Mouse (Mus musculus): ENCODE data around the gene Tepp. TPM values are rescaled to one million over a fixed set of nuclear protein-coding genes. Genes with fewer than 3 reads are reported as not detected.

Gene Tepp
- total RNA-seq, 2 experiments from 2014 or later: not detected

- DNase-seq (ENCODE audit: low spot score in 2 of 2): no peak
These were observed 50.6 kb downstream of the Tepp start for GRCm38 (mm10) chr8:95361016-95361341.

GRCm38 (mm10) chr8:95362272-95362671 lies 51.9 kb downstream of the Tepp start:
- no peak for DNase-seq (ENCODE audit: low spot score in 2 of 2)

GRCm38 (mm10) chr8:95363849-95364248 lies 53.5 kb downstream of the Tepp start:
- DNase-seq (ENCODE audit: low spot score in 2 of 2): no peak

GRCm38 (mm10) chr8:95369581-95370326 lies 59.4 kb downstream of the Tepp start:
- no peak for DNase-seq (ENCODE audit: low spot score in 2 of 2)

- DNase-seq (ENCODE audit: low spot score in 2 of 2): no peak
These were observed 63.1 kb downstream of the Tepp start for GRCm38 (mm10) chr8:95373389-95374002.

GRCm38 (mm10) chr8:95374429-95374828 lies 64.1 kb downstream of the Tepp start:
- DNase-seq (ENCODE audit: low spot score in 2 of 2): no peak

- no peak for DNase-seq (ENCODE audit: low spot score in 2 of 2)
These were observed 65.1 kb downstream of the Tepp start for GRCm38 (mm10) chr8:95375374-95375930.

Other genes starting within 250 kb of the Tepp start
- 10 to 100 TPM; 42.1 to 50.6 TPM for gene Katnb1, start 229.4 kb upstream of the Tepp start, total RNA-seq (2021)
- 10 to 100 TPM; 55.9 to 58.7 TPM for gene Kifc3, start 107.8 kb upstream of the Tepp start, total RNA-seq (2021)
- gene Cngb1, start 4.0 kb upstream of the Tepp start, total RNA-seq (2021): under 1 TPM; 0.16 to 0.49 TPM
- gene Zfp319, start 21.4 kb downstream of the Tepp start, total RNA-seq (2021): 10 to 100 TPM; 17.2 to 18.3 TPM
- 10 to 100 TPM; 11.6 to 12.3 TPM for gene Usb1, start 21.7 kb downstream of the Tepp start, total RNA-seq (2021)
- gene Mmp15, start 41.7 kb downstream of the Tepp start, total RNA-seq (2021): 10 to 100 TPM; 12.6 to 15.3 TPM
- 10 to 100 TPM; 58.8 to 60.7 TPM for gene Cfap20, start 124.3 kb downstream of the Tepp start, total RNA-seq (2021)
- 10 to 100 TPM; 81.8 to 92.0 TPM for gene Csnk2a2, start 179.5 kb downstream of the Tepp start, total RNA-seq (2021)
- 1 to 10 TPM; 3.3 to 3.4 TPM for gene Ccdc113, start 223.5 kb downstream of the Tepp start, total RNA-seq (2021)